Mouse (Mus musculus) embryonic facial prominence, embryonic 11.5 days (tissue): ENCODE data around the gene Sec24b. TPM values are rescaled to one million over a fixed set of nuclear protein-coding genes. Genes with fewer than 3 reads are reported as not detected.

Experiments used
- ATAC-seq: fragments of 200-750 bp; cut with Nextera tagmentation; replicated peaks from 2 replicates; pipeline ENCODE4 v1.8.0; 2017; ENCODE audit warnings: low read depth; ENCODE audit not compliant: insufficient number of reproducible peaks, low FRiP score, low TSS enrichment
- DNase-seq: peaks from one replicate; pipeline ENCODE4 v3.0.0-alpha.2; 2015; ENCODE audit warnings: low spot score
- H3K27ac ChIP-seq: fragments of 300-500 bp; sonication (generic); replicated peaks from 2 replicates; pipeline ENCODE4 v1.5.1; 2014; ENCODE audit warnings: mild to moderate bottlenecking, low read depth, low read length, control low read depth
- H3K27me3 ChIP-seq: fragments of 300-500 bp; sonication (generic); 2 replicates; pipeline ENCODE4 v1.6.1; 2014; ENCODE audit warnings: mild to moderate bottlenecking, low read length, moderate library complexity, mixed read lengths; ENCODE audit not compliant: control insufficient read depth, insufficient read depth
- H3K36me3 ChIP-seq: fragments of 300-500 bp; sonication (generic); replicated peaks from 2 replicates; pipeline ENCODE4 v1.6.1; 2014; ENCODE audit warnings: low read depth, mild to moderate bottlenecking, low read length, moderate library complexity, mixed read lengths; ENCODE audit not compliant: control insufficient read depth, insufficient read depth
- H3K4me1 ChIP-seq: fragments of 300-500 bp; sonication (generic); 2 replicates; pipeline ENCODE4 v1.6.1; 2014; ENCODE audit warnings: low read length, mixed read lengths; ENCODE audit not compliant: control insufficient read depth, insufficient read depth
- H3K4me2 ChIP-seq: fragments of 300-500 bp; sonication (generic); 2 replicates; pipeline ENCODE4 v1.6.1; 2014; ENCODE audit warnings: low read depth, mild to moderate bottlenecking, control low read depth, low read length, moderate library complexity
- H3K4me3 ChIP-seq: fragments of 300-500 bp; sonication (generic); 2 replicates; pipeline ENCODE4 v1.5.1; 2014; ENCODE audit warnings: low read depth, low read length, control low read depth
- H3K9ac ChIP-seq: fragments of 300-500 bp; sonication (generic); replicated peaks from 2 replicates; pipeline ENCODE4 v1.6.1; 2014; ENCODE audit warnings: mild to moderate bottlenecking, control low read depth, low read length
- H3K9me3 ChIP-seq: fragments of 300-500 bp; sonication (generic); replicated peaks from 2 replicates; pipeline ENCODE4 v1.6.1; 2016; ENCODE audit warnings: mild to moderate bottlenecking, low read length, inconsistent platforms, mixed read lengths; ENCODE audit not compliant: control insufficient read depth
- WGBS: fragments of 180-500 bp; shearing (Covaris S2); extraction: QIAGEN DNeasy Blood & Tissue Kit; methylation state at CpG from one replicate; pipeline ENCODE4 v1.1.7; 2014; 5-methylcytosine and 5-hydroxymethylcytosine counted together
- polyA plus RNA-seq: library from polyadenylated mRNA; unstranded; fragments of >200 nt; fragmentation: Nextera tagmentation; extraction: Ambion mirVana; gene quantifications from 2 replicates; pipeline ENCODE4 v1.2.1, GENCODE M21; 2014

Gene Sec24b
- polyA plus RNA-seq, 1 experiment from 2014 or later: 24.8 TPM

GRCm38 (mm10) chr3:130052541-130053298 is 8.6 kb downstream of the Sec24b start:
- Histone ChIP-seq H3K36me3 (no peaks in the 10 kb centered on the region), H3K4me2 (no peak overlapping the region), H3K27ac (no peak overlapping the region), H3K4me1 (no peaks in the 10 kb centered on the region), H3K27me3 (no peaks in the 10 kb centered on the region), H3K9ac (no peak overlapping the region), H3K4me3 (no peak overlapping the region), H3K9me3 (no peaks in the 10 kb centered on the region)
- 80% methylated on average over 6 of the region's 6 CpGs for WGBS
- ATAC-seq: no peak
- no peak for DNase-seq

- no peak for DNase-seq
- Histone ChIP-seq H3K4me2 (no peak overlapping the region), H3K4me3 (no peak overlapping the region), H3K9ac (no peak overlapping the region), H3K27ac (no peak overlapping the region), H3K9me3 (no peaks in the 10 kb centered on the region), H3K27me3 (no peaks in the 10 kb centered on the region), H3K36me3 (no peaks in the 10 kb centered on the region), H3K4me1 (no peaks in the 10 kb centered on the region)
- 82% methylated on average over 8 of the region's 8 CpGs for WGBS
- 0 out of 2 replicates have a peak, but pooled peaks have one; percentile 34 for ATAC-seq
Observed at GRCm38 (mm10) chr3:130052116-130052515, 9.2 kb downstream of the Sec24b start.

GRCm38 (mm10) chr3:130040711-130041110 is 20.6 kb downstream of the Sec24b start:
- H3K4me3 ChIP-seq: no peak overlapping the region
- H3K9me3 ChIP-seq: no peaks in the 10 kb centered on the region
- no peaks in the 10 kb centered on the region for H3K27me3 ChIP-seq
- peaks cover 3% of the 10 kb centered on the region for H3K36me3 ChIP-seq
- ATAC-seq: no peak
- no peaks in the 10 kb centered on the region for H3K4me1 ChIP-seq
- H3K4me2 ChIP-seq: no peak overlapping the region
- DNase-seq: no peak
- no peak overlapping the region for H3K27ac ChIP-seq
- no peak overlapping the region for H3K9ac ChIP-seq
- 93% methylated on average over 5 of the region's 5 CpGs for WGBS

- Histone ChIP-seq H3K27me3 (no peaks in the 10 kb centered on the region), H3K36me3 (peaks cover 3% of the 10 kb centered on the region), H3K27ac (no peak overlapping the region), H3K4me2 (no peak overlapping the region), H3K4me1 (no peaks in the 10 kb centered on the region), H3K4me3 (no peak overlapping the region), H3K9me3 (no peaks in the 10 kb centered on the region), H3K9ac (no peak overlapping the region)
- 92% methylated on average over 4 of the region's 4 CpGs for WGBS
- ATAC-seq (no peak), DNase-seq (no peak)
Observed at GRCm38 (mm10) chr3:130040017-130040416, 21.3 kb downstream of the Sec24b start.

GRCm38 (mm10) chr3:130028741-130029140 is 32.6 kb downstream of the Sec24b start:
- no peak overlapping the region for H3K27ac ChIP-seq
- ATAC-seq: no peak
- H3K36me3 ChIP-seq: peaks cover 6% of the 10 kb centered on the region
- 88% methylated on average over 5 of the region's 5 CpGs for WGBS
- no peaks in the 10 kb centered on the region for H3K4me1 ChIP-seq
- H3K4me2 ChIP-seq: no peak overlapping the region
- no peak overlapping the region for H3K4me3 ChIP-seq
- no peak for DNase-seq
- H3K9ac ChIP-seq: no peak overlapping the region
- no peaks in the 10 kb centered on the region for H3K9me3 ChIP-seq
- no peaks in the 10 kb centered on the region for H3K27me3 ChIP-seq

- H3K4me2 ChIP-seq: no peak overlapping the region
- H3K4me1 ChIP-seq: no peaks in the 10 kb centered on the region
- no peak for ATAC-seq
- no peak for DNase-seq
- H3K4me3 ChIP-seq: no peak overlapping the region
- H3K27ac ChIP-seq: no peak overlapping the region
- 90% methylated on average over 10 of the region's 10 CpGs for WGBS
- peaks cover 4% of the 10 kb centered on the region for H3K36me3 ChIP-seq
- no peak overlapping the region for H3K9ac ChIP-seq
- H3K27me3 ChIP-seq: no peaks in the 10 kb centered on the region
- no peaks in the 10 kb centered on the region for H3K9me3 ChIP-seq
Observed at GRCm38 (mm10) chr3:130026181-130026580, 35.2 kb downstream of the Sec24b start.

- no peaks in the 10 kb centered on the region for H3K4me1 ChIP-seq
- WGBS: 91% methylated on average over 8 of the region's 8 CpGs
- H3K27ac ChIP-seq: no peak overlapping the region
- peaks cover 4% of the 10 kb centered on the region for H3K36me3 ChIP-seq
- H3K4me3 ChIP-seq: no peak overlapping the region
- H3K9me3 ChIP-seq: no peaks in the 10 kb centered on the region
- H3K4me2 ChIP-seq: no peak overlapping the region
- H3K27me3 ChIP-seq: no peaks in the 10 kb centered on the region
- DNase-seq (no peak), ATAC-seq (no peak)
- no peak overlapping the region for H3K9ac ChIP-seq
Observed at GRCm38 (mm10) chr3:130025556-130025955, 35.8 kb downstream of the Sec24b start.

GRCm38 (mm10) chr3:130012943-130013342 is 48.4 kb downstream of the Sec24b start:
- no peak for ATAC-seq
- Histone ChIP-seq H3K4me2 (no peak overlapping the region), H3K9me3 (no peaks in the 10 kb centered on the region), H3K27me3 (no peaks in the 10 kb centered on the region), H3K4me1 (no peaks in the 10 kb centered on the region), H3K36me3 (no peaks in the 10 kb centered on the region), H3K27ac (no peak overlapping the region), H3K9ac (no peak overlapping the region), H3K4me3 (no peak overlapping the region)
- 83% methylated on average over 2 of the region's 2 CpGs for whole genome bisulfite sequencing
- DNase-seq: no peak
